Mouse (Mus musculus): ENCODE measurements around the gene A3galt2. TPM values are rescaled to one million over a fixed set of nuclear protein-coding genes. Genes with fewer than 3 reads are reported as not detected.

The A3galt2 gene
- polyA plus RNA-seq, 1 experiment, result 0.16 TPM

- 74% methylated on average over 7 of the region's 7 CpGs for WGBS
- Histone ChIP-seq H3K36me3 (ENCODE audit: control insufficient read depth, insufficient read depth, low read length) (0 out of 2 replicates have a peak, but pooled peaks cover 2% of the 10 kb centered on the region), H3K4me3 (ENCODE audit: insufficient read depth, low read depth, low read length) (no peak overlapping the region), H3K27ac (ENCODE audit: insufficient read depth, low read depth, low read length) (no peak overlapping the region), H3K27me3 (replicated peaks; ENCODE audit: control insufficient read depth, insufficient read depth, low read length) (no peaks in the 10 kb centered on the region), H3K4me1 (ENCODE audit: control insufficient read depth, insufficient read depth, low read length) (no peaks in the 10 kb centered on the region)
- no peak for DNase-seq
- TF ChIP-seq POLR2A (IDR thresholded peaks at IDR 0.05; ENCODE audit: low read depth, low read length), result no peak
- no peak for TF ChIP-seq CTCF (conservative IDR thresholded peaks at IDR 0.05; ENCODE audit: insufficient read depth, insufficient read length, low read depth, low read length)
Measured at GRCm38 (mm10) chr4:128755900-128756299, 736 bp downstream of the A3galt2 start.

- Histone ChIP-seq H3K36me3 (ENCODE audit: control insufficient read depth, insufficient read depth, low read length) (no peaks in the 10 kb centered on the region), H3K27me3 (replicated peaks; ENCODE audit: control insufficient read depth, insufficient read depth, low read length) (no peaks in the 10 kb centered on the region), H3K4me3 (ENCODE audit: insufficient read depth, low read depth, low read length) (no peak overlapping the region), H3K4me1 (ENCODE audit: control insufficient read depth, insufficient read depth, low read length) (no peaks in the 10 kb centered on the region), H3K27ac (ENCODE audit: insufficient read depth, low read depth, low read length) (no peak overlapping the region)
- DNase-seq, result no peak
- WGBS, result 67% methylated on average over 5 of the region's 5 CpGs
- TF ChIP-seq CTCF (conservative IDR thresholded peaks at IDR 0.05; ENCODE audit: insufficient read depth, insufficient read length, low read depth, low read length) (no peak), POLR2A (IDR thresholded peaks at IDR 0.05; ENCODE audit: low read depth, low read length) (no peak)
Measured at GRCm38 (mm10) chr4:128759214-128759613, 4.0 kb downstream of the A3galt2 start.

GRCm38 (mm10) chr4:128760029-128760428, 4.9 kb downstream of the A3galt2 start:
- TF ChIP-seq POLR2A (IDR thresholded peaks at IDR 0.05; ENCODE audit: low read depth, low read length) (no peak), CTCF (conservative IDR thresholded peaks at IDR 0.05; ENCODE audit: insufficient read depth, insufficient read length, low read depth, low read length) (no peak)
- Histone ChIP-seq H3K4me3 (ENCODE audit: insufficient read depth, low read depth, low read length) (no peak overlapping the region), H3K4me1 (ENCODE audit: control insufficient read depth, insufficient read depth, low read length) (no peaks in the 10 kb centered on the region), H3K36me3 (ENCODE audit: control insufficient read depth, insufficient read depth, low read length) (no peaks in the 10 kb centered on the region), H3K27me3 (replicated peaks; ENCODE audit: control insufficient read depth, insufficient read depth, low read length) (no peaks in the 10 kb centered on the region), H3K27ac (ENCODE audit: insufficient read depth, low read depth, low read length) (no peak overlapping the region)
- 92% methylated on average over 6 of the region's 6 CpGs for WGBS
- no peak for DNase-seq

- Histone ChIP-seq H3K27me3 (replicated peaks; ENCODE audit: control insufficient read depth, insufficient read depth, low read length) (no peaks in the 10 kb centered on the region), H3K36me3 (ENCODE audit: control insufficient read depth, insufficient read depth, low read length) (no peaks in the 10 kb centered on the region), H3K4me1 (ENCODE audit: control insufficient read depth, insufficient read depth, low read length) (no peaks in the 10 kb centered on the region), H3K27ac (ENCODE audit: insufficient read depth, low read depth, low read length) (no peak overlapping the region), H3K4me3 (ENCODE audit: insufficient read depth, low read depth, low read length) (no peak overlapping the region)
- no peak for DNase-seq
- 90% methylated on average over 20 of the region's 20 CpGs for WGBS
- TF ChIP-seq POLR2A (IDR thresholded peaks at IDR 0.05; ENCODE audit: low read depth, low read length) (no peak), CTCF (conservative IDR thresholded peaks at IDR 0.05; ENCODE audit: insufficient read depth, insufficient read length, low read depth, low read length) (no peak)
Measured at GRCm38 (mm10) chr4:128766929-128767328, 11.8 kb downstream of the A3galt2 start.

- 70% methylated on average over 13 of the region's 13 CpGs for WGBS
- Histone ChIP-seq H3K27me3 (replicated peaks; ENCODE audit: control insufficient read depth, insufficient read depth, low read length) (no peaks in the 10 kb centered on the region), H3K36me3 (ENCODE audit: control insufficient read depth, insufficient read depth, low read length) (no peaks in the 10 kb centered on the region), H3K4me1 (ENCODE audit: control insufficient read depth, insufficient read depth, low read length) (no peaks in the 10 kb centered on the region), H3K4me3 (ENCODE audit: insufficient read depth, low read depth, low read length) (no peak overlapping the region), H3K27ac (ENCODE audit: insufficient read depth, low read depth, low read length) (no peak overlapping the region)
- DNase-seq, result no peak
- TF ChIP-seq POLR2A (IDR thresholded peaks at IDR 0.05; ENCODE audit: low read depth, low read length), result no peak
- TF ChIP-seq CTCF (conservative IDR thresholded peaks at IDR 0.05; ENCODE audit: insufficient read depth, insufficient read length, low read depth, low read length), result no peak
Measured at GRCm38 (mm10) chr4:128768120-128768519, 13.0 kb downstream of the A3galt2 start.

GRCm38 (mm10) chr4:128769569-128770355, 14.6 kb downstream of the A3galt2 start:
- H3K4me3 ChIP-seq (ENCODE audit: insufficient read depth, low read depth, low read length), result no peak overlapping the region
- 59% methylated on average over 13 of the region's 13 CpGs for whole genome bisulfite sequencing
- H3K27ac ChIP-seq (ENCODE audit: insufficient read depth, low read depth, low read length), result no peak overlapping the region
- peaks cover 2% of the 10 kb centered on the region; the same call in 1 of the 2 replicates for H3K36me3 ChIP-seq (ENCODE audit: control insufficient read depth, insufficient read depth, low read length)
- no peak for DNase-seq
- H3K27me3 ChIP-seq (replicated peaks; ENCODE audit: control insufficient read depth, insufficient read depth, low read length), result no peaks in the 10 kb centered on the region
- no peak for TF ChIP-seq CTCF (conservative IDR thresholded peaks at IDR 0.05; ENCODE audit: insufficient read depth, insufficient read length, low read depth, low read length)
- H3K4me1 ChIP-seq (ENCODE audit: control insufficient read depth, insufficient read depth, low read length), result no peaks in the 10 kb centered on the region

- no peak for DNase-seq
- no peak overlapping the region for H3K4me3 ChIP-seq (ENCODE audit: insufficient read depth, low read depth, low read length)
- H3K36me3 ChIP-seq (ENCODE audit: control insufficient read depth, insufficient read depth, low read length), result peaks cover 2% of the 10 kb centered on the region; the same call in 1 of the 2 replicates
- H3K4me1 ChIP-seq (ENCODE audit: control insufficient read depth, insufficient read depth, low read length), result no peaks in the 10 kb centered on the region
- H3K27me3 ChIP-seq (replicated peaks; ENCODE audit: control insufficient read depth, insufficient read depth, low read length), result no peaks in the 10 kb centered on the region
- TF ChIP-seq POLR2A (IDR thresholded peaks at IDR 0.05; ENCODE audit: low read depth, low read length), result no peak
- TF ChIP-seq CTCF (conservative IDR thresholded peaks at IDR 0.05; ENCODE audit: insufficient read depth, insufficient read length, low read depth, low read length), result no peak
- 63% methylated on average over 5 of the region's 5 CpGs for WGBS
- H3K27ac ChIP-seq (ENCODE audit: insufficient read depth, low read depth, low read length), result no peak overlapping the region
Measured at GRCm38 (mm10) chr4:128770698-128771097, 15.5 kb downstream of the A3galt2 start.

Data from kidney, adult 2 months (tissue).